Mouse (Mus musculus) erythroblast, embryonic 14.5 days (primary cell): ENCODE measurements around the gene Epb41l4b.

ENCODE experiments used
- GATA1 ChIP-seq: IDR thresholded peaks from 2 replicates; pipeline ENCODE4 v1.6.1; 2012; ENCODE audit warnings: low read length, inconsistent platforms, mixed read lengths
- TAL1 ChIP-seq: IDR thresholded peaks from 3 replicates; pipeline ENCODE4 v1.6.1; 2012; ENCODE audit warnings: low read length, inconsistent platforms, mixed read lengths

DNA sequence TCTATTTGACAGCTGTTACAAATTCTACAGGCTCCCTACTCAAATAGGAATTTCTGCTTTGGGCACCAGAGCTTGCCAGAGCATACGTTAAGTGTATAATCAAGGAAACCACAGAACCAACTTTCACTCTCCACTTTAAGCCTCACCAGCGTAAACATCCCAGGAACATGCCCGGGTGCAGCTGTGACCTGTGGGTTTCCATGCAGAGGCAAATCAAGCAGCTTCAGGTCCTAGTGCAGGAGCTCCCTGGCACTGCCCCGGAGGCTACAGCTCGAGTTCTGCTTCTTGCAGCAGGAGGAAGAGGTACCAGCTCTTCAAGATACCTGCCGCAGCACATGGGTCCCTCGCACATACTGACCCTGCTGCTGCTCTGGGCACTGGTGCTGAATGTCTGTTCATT, 74.8 kb downstream of the Epb41l4b start:
- TF ChIP-seq GATA1: no peak
- TF ChIP-seq TAL1: no peak
